Mouse (Mus musculus) embryonic facial prominence, embryonic 11.5 days (tissue): ENCODE results near the gene Oxsr1. TPM values are rescaled to one million over a fixed set of nuclear protein-coding genes. Genes with fewer than 3 reads are reported as not detected.
"Not testable (repeated sequence)": the region's sequence is repeated elsewhere in the genome, so short reads cannot be mapped to it uniquely, and the experiment has no call there.

ENCODE experiments used
- ATAC-seq: fragments of 200-750 bp; cut with Nextera tagmentation; replicated peaks from 2 replicates; pipeline ENCODE4 v1.8.0; 2017; ENCODE audit warnings: low read depth; ENCODE audit not compliant: insufficient number of reproducible peaks, low FRiP score, low TSS enrichment
- DNase-seq: peaks from one replicate; pipeline ENCODE4 v3.0.0-alpha.2; 2015; ENCODE audit warnings: low spot score
- H3K27ac ChIP-seq: fragments of 300-500 bp; sonication (generic); replicated peaks from 2 replicates; pipeline ENCODE4 v1.5.1; 2014; ENCODE audit warnings: mild to moderate bottlenecking, low read depth, low read length, control low read depth
- H3K27me3 ChIP-seq: fragments of 300-500 bp; sonication (generic); 2 replicates; pipeline ENCODE4 v1.6.1; 2014; ENCODE audit warnings: mild to moderate bottlenecking, low read length, moderate library complexity, mixed read lengths; ENCODE audit not compliant: control insufficient read depth, insufficient read depth
- H3K36me3 ChIP-seq: fragments of 300-500 bp; sonication (generic); replicated peaks from 2 replicates; pipeline ENCODE4 v1.6.1; 2014; ENCODE audit warnings: low read depth, mild to moderate bottlenecking, low read length, moderate library complexity, mixed read lengths; ENCODE audit not compliant: control insufficient read depth, insufficient read depth
- H3K4me1 ChIP-seq: fragments of 300-500 bp; sonication (generic); 2 replicates; pipeline ENCODE4 v1.6.1; 2014; ENCODE audit warnings: low read length, mixed read lengths; ENCODE audit not compliant: control insufficient read depth, insufficient read depth
- H3K4me2 ChIP-seq: fragments of 300-500 bp; sonication (generic); 2 replicates; pipeline ENCODE4 v1.6.1; 2014; ENCODE audit warnings: low read depth, mild to moderate bottlenecking, control low read depth, low read length, moderate library complexity
- H3K4me3 ChIP-seq: fragments of 300-500 bp; sonication (generic); 2 replicates; pipeline ENCODE4 v1.5.1; 2014; ENCODE audit warnings: low read depth, low read length, control low read depth
- H3K9ac ChIP-seq: fragments of 300-500 bp; sonication (generic); replicated peaks from 2 replicates; pipeline ENCODE4 v1.6.1; 2014; ENCODE audit warnings: mild to moderate bottlenecking, control low read depth, low read length
- H3K9me3 ChIP-seq: fragments of 300-500 bp; sonication (generic); replicated peaks from 2 replicates; pipeline ENCODE4 v1.6.1; 2016; ENCODE audit warnings: mild to moderate bottlenecking, low read length, inconsistent platforms, mixed read lengths; ENCODE audit not compliant: control insufficient read depth
- WGBS: fragments of 180-500 bp; shearing (Covaris S2); extraction: QIAGEN DNeasy Blood & Tissue Kit; methylation state at CpG from one replicate; pipeline ENCODE4 v1.1.7; 2014; 5-methylcytosine and 5-hydroxymethylcytosine counted together
- polyA plus RNA-seq: library from polyadenylated mRNA; unstranded; fragments of >200 nt; fragmentation: Nextera tagmentation; extraction: Ambion mirVana; gene quantifications from 2 replicates; pipeline ENCODE4 v1.2.1, GENCODE M21; 2014

The Oxsr1 gene
- polyA plus RNA-seq, 1 experiment from 2014 or later: 15.0 TPM

- no peak for DNase-seq
- 92% methylated on average over 5 of the region's 5 CpGs for WGBS
- Histone ChIP-seq H3K9me3 (no peaks in the 10 kb centered on the region), H3K4me1 (no peaks in the 10 kb centered on the region), H3K4me3 (no peak overlapping the region), H3K4me2 (no peak overlapping the region), H3K27me3 (no peaks in the 10 kb centered on the region), H3K27ac (no peak overlapping the region), H3K36me3 (no peaks in the 10 kb centered on the region), H3K9ac (no peak overlapping the region)
- no peak for ATAC-seq
These were observed 41.1 kb downstream of the Oxsr1 start for GRCm38 (mm10) chr9:119280894-119281682.

GRCm38 (mm10) chr9:119278031-119278430 is 44.2 kb downstream of the Oxsr1 start:
- no peak for ATAC-seq
- Histone ChIP-seq H3K4me1 (no peaks in the 10 kb centered on the region), H3K9me3 (no peaks in the 10 kb centered on the region), H3K27ac (no peak overlapping the region), H3K27me3 (no peaks in the 10 kb centered on the region), H3K4me3 (no peak overlapping the region), H3K9ac (no peak overlapping the region), H3K36me3 (no peaks in the 10 kb centered on the region; the same call in 1 of the 2 replicates), H3K4me2 (no peak overlapping the region)
- WGBS: 98% methylated on average over 5 of the region's 5 CpGs
- DNase-seq: no peak

DNA sequence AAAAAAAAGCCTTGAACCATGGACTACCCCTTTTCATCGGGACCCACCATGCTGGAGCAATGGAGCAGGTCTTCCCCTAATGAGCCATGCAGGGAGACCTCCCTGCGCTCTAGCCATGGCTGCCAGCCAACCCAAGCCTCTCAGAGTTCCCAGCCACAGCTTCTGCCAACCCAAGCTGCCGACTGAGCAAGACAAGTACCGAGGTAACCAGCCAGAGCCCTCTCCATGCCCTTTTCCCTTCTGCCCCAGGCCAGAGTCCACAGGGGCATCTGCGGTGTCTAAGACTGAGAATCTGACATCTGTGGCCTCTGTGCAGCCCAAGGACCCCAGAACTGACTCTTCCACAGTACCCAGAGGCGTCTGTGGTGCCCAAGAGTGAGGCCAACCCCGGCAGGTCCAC is 45.9 kb downstream of the Oxsr1 start:
- H3K27ac ChIP-seq: no peak overlapping the region
- H3K4me3 ChIP-seq: no peak overlapping the region
- no peaks in the 10 kb centered on the region; the same call in 1 of the 2 replicates for H3K36me3 ChIP-seq
- H3K4me1 ChIP-seq: no peaks in the 10 kb centered on the region
- WGBS: 86% methylated on average over 6 of the region's 7 CpGs
- H3K9me3 ChIP-seq: no peaks in the 10 kb centered on the region
- DNase-seq (no peak), ATAC-seq (no peak)
- H3K4me2 ChIP-seq: no peak overlapping the region
- no peaks in the 10 kb centered on the region for H3K27me3 ChIP-seq
- no peak overlapping the region for H3K9ac ChIP-seq

DNA sequence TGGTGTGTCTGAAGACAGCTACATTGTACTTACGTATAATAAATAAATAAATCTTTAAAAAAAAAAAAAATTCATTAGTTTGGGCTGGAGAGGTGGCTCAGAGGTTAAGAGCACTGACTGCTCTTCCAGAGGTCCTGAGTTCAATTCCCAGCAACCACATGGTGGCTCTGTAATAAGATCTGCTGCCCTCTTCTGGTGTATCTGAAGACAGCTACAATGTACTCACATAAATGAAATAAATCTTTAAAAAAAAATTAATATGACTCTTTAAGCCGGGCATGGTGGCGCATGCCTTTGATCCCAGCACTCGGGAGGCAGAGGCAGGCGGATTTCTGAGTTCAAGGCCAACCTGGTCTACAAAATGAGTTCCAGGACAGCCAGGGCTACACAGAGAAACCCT is 47.4 kb downstream of the Oxsr1 start:
- H3K36me3 ChIP-seq, H3K9me3 ChIP-seq, ATAC-seq, H3K9ac ChIP-seq, H3K27me3 ChIP-seq, DNase-seq, H3K27ac ChIP-seq, H3K4me2 ChIP-seq, H3K4me3 ChIP-seq, H3K4me1 ChIP-seq: not testable (repeated sequence)
- WGBS: 94% methylated on average over 5 of the region's 5 CpGs

DNA sequence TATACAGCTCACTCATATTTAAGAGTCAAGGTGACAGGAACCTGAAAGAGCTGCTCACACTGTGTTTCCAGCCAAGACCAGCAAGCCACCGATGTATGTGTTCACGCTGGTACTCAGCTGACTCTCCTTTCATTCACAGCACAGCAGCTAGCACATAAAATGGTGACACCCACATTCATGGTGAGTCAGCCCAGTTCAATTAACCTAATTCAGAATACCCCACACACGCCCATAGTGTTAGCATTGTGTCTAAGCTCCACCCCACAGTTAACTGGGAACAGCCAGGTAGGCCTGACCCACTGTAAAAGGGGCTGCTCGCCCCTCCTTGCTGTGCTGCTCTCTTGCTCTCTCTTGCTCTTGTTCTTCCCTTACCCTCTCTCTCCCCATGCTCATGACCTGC is 50.7 kb downstream of the Oxsr1 start:
- no peaks in the 10 kb centered on the region for H3K27me3 ChIP-seq
- 86% methylated on average over 4 of the region's 4 CpGs for WGBS
- ATAC-seq: no peak
- H3K9me3 ChIP-seq: no peaks in the 10 kb centered on the region
- no peaks in the 10 kb centered on the region for H3K4me1 ChIP-seq
- H3K4me3 ChIP-seq: no peak overlapping the region
- H3K36me3 ChIP-seq: no peaks in the 10 kb centered on the region; the same call in 1 of the 2 replicates
- H3K9ac ChIP-seq: no peak overlapping the region
- DNase-seq: no peak
- no peak overlapping the region for H3K4me2 ChIP-seq
- no peak overlapping the region for H3K27ac ChIP-seq

DNA sequence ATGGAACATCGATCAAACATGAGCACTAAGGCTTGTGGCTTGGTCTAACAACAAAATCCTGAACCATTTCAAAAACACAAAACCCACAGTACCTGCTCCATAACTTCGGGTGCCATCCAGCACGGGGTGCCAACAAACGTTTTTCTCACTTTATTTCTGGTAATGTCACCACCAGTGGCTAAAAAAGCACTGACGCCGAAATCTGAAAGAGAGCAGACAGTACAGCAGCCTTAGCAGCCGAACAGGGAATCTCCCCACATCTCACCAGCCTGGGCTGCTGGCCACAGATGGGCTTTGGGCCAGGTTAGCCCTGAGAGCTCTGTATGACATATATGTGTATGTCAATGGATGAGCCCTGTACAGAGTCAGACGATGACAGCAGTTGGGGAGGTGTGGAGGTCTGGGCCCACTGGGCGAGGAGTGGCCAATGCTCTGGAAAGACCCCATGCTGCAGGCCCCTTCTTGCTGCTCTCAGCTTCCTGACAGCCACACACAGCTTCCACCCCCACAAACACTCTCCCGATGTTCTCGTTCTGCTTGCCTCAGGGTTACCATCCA is 53.6 kb downstream of the Oxsr1 start:
- ATAC-seq (no peak), DNase-seq (no peak)
- Histone ChIP-seq H3K27me3 (no peaks in the 10 kb centered on the region), H3K4me3 (no peak overlapping the region), H3K9ac (no peak overlapping the region), H3K4me2 (no peak overlapping the region), H3K27ac (no peak overlapping the region), H3K9me3 (no peaks in the 10 kb centered on the region), H3K36me3 (no peaks in the 10 kb centered on the region; the same call in 1 of the 2 replicates), H3K4me1 (no peaks in the 10 kb centered on the region)
- 95% methylated on average over 11 of the region's 11 CpGs for WGBS

DNA sequence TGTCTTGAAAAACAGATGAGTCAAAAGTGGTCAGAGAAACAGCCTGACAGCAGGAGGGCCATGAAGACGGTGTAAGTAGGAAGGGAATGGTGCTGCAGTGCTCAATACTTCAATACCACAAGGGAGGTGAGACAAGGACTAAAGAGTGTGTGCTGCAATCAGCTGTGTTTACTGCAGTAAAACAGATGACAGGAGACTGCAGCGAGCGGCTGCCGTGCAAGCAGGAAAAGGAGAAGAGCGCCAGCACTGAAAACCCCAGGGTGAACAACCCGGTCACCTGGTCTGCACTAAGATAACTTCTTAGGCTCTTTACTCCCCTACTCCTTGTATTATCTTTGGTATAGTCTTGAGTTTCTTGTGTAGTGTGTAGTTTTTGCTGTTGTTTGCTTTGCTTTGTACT is 54.1 kb downstream of the Oxsr1 start:
- H3K4me1 ChIP-seq: no peaks in the 10 kb centered on the region
- no peak overlapping the region for H3K4me3 ChIP-seq
- no peak overlapping the region for H3K27ac ChIP-seq
- DNase-seq (no peak), ATAC-seq (no peak)
- H3K9me3 ChIP-seq: no peaks in the 10 kb centered on the region
- H3K4me2 ChIP-seq: no peak overlapping the region
- WGBS: 88% methylated on average over 6 of the region's 6 CpGs
- no peak overlapping the region for H3K9ac ChIP-seq
- H3K36me3 ChIP-seq: no peaks in the 10 kb centered on the region
- no peaks in the 10 kb centered on the region for H3K27me3 ChIP-seq

DNA sequence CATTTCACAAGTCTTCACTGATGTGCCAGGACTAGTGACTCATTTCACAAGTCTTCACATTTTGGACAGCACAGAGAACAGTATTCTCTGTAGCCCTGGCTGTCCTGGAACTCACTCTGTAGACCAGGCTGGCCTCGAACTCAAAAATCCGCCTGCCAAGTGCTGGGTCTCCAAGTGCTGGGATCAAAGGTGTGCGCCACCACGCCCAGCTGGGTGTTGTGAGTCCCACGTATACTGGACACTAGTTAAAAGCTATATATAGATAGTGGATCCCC is 56.2 kb downstream of the Oxsr1 start:
- ATAC-seq, H3K36me3 ChIP-seq, H3K9me3 ChIP-seq, H3K9ac ChIP-seq, H3K4me3 ChIP-seq, H3K27me3 ChIP-seq, H3K4me1 ChIP-seq, DNase-seq, H3K27ac ChIP-seq, H3K4me2 ChIP-seq: not testable (repeated sequence)
- WGBS: 92% methylated on average over 5 of the region's 5 CpGs
